Mouse (Mus musculus) ZHBTc4 (cell line): ENCODE data around the gene E430018J23Rik.

ENCODE experiments used
- DNase-seq: peaks from one replicate; pipeline ENCODE4 v3.0.0-alpha.2; 2011; ENCODE audit warnings: low read depth, low spot score

Gene E430018J23Rik

DNA sequence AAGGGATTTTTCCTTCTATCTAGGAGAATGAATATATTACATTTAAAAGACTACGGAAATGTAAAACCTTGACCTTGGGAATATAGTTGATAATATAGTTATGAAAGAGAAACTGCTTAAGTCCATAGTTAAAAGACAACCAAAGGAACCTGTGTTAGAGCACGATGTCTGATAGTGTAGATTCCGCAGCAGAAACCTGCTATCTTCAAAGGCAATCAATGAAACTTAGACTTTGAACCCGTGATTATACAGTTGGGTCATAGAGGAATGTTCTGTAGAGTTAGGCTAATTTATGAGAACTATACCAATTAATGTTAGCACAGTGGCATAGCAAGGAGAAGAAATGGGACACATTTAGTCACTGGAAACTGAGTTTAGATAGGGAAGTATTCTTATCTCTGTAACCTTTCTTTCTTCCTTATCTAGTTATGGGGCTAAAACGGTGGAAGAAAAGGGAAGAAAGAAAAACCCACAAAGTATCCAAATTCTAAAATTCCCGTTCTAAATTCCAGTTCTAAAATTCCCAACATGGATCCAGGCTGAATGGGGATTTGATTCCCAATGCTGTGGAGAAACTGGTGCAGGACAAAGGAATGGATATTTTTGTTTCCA is 15.0 kb downstream of the E430018J23Rik start:
- DNase-seq, result no peak

- DNase-seq, result peak; percentile 98
These were observed 17.9 kb downstream of the E430018J23Rik start, which contains the start of gene Zfp747 for GRCm38 (mm10) chr7:127375271-127376245. Zfp747 (minus strand) TSS chr7:127376050.

DNA sequence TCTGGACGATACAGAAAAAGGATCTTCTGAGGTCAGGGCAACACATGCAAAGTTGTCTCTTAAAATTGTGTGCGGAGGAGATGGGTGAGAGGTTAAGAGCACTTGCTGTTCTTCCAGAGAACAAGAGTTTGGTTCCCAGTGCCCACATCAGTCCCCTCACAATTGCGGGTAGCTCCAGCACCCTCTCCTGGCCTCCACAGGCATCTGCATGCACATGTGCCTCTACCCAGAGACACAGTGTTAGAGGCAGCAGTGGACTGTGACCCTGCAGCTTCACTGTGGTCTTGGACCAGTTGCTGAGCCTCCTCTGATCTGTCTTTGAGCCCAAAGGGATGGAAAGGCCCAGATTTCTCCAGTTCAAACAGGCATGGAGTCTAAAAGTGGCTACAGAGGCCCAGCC is 21.6 kb downstream of the E430018J23Rik start:
- DNase-seq, result peak; percentile 59

GRCm38 (mm10) chr7:127371213-127371612 is 22.2 kb downstream of the E430018J23Rik start:
- no peak for DNase-seq

- no peak for DNase-seq
These were observed 27.2 kb downstream of the E430018J23Rik start for GRCm38 (mm10) chr7:127366249-127366648.

GRCm38 (mm10) chr7:127364166-127364565 is 29.3 kb downstream of the E430018J23Rik start:
- DNase-seq, result no peak

GRCm38 (mm10) chr7:127363475-127363921 is 29.9 kb downstream of the E430018J23Rik start:
- DNase-seq, result peak; percentile 32

- peak; percentile 70 for DNase-seq
These were observed 31.0 kb downstream of the E430018J23Rik start for GRCm38 (mm10) chr7:127362418-127362817.

- no peak for DNase-seq
These were observed 32.0 kb downstream of the E430018J23Rik start for GRCm38 (mm10) chr7:127361449-127361848.

DNA sequence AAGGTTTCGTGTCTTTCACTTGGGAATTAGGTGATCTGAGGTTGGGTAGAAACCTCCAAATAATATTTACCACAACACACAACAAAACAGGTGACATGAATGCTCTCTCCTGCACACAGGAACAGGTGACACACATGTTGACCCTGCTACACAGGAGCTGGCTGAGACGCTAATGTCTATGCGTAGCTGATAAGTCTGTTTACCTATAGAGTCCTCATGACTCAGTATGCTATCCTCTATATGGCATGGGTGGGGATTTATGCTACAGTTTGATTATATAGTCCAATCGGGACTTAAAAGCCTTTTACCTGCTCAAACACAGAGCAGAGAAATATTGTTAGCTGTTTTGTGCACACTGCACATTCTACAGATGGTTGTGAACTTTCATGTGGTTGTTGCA is 33.2 kb downstream of the E430018J23Rik start:
- no peak for DNase-seq

DNA sequence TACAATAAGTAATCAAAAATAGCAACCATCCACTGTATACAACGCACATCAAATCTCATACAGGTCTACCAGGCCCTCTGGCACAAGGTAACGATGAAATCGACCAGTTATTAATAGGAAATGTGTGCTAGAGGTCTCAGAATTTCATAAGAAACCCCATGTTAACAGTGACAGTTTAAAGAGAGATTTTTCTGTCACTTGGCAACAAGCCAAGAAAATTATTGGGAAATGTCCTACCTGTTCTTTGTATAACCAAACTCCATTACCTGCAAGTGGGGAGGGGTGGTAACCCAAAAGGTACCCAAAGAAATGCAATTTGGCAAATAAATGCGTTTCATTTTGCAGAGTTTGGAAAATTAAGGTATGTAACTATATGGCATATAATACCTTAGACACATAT is 35.0 kb downstream of the E430018J23Rik start:
- no peak for DNase-seq

GRCm38 (mm10) chr7:127357871-127358270 is 35.6 kb downstream of the E430018J23Rik start:
- no peak for DNase-seq

DNA sequence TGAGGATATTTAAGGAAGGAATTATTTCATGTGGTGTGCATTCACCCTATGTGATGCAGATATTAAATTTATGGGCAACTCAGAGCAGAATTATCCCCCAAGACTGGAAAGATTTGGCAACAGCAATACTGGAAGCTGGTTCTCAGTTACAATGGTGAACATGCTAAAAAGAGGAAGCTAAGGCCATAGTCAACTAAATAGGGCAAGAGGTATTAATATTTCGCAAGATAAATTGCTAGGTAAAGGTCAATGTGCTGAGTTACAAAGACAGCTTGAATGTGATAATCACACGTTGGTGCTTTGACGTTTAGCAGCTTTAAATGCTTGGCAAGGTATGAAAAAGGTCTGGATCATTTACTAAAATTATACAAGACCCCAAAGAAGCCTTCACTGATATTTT is 37.6 kb downstream of the E430018J23Rik start:
- no peak for DNase-seq

DNA sequence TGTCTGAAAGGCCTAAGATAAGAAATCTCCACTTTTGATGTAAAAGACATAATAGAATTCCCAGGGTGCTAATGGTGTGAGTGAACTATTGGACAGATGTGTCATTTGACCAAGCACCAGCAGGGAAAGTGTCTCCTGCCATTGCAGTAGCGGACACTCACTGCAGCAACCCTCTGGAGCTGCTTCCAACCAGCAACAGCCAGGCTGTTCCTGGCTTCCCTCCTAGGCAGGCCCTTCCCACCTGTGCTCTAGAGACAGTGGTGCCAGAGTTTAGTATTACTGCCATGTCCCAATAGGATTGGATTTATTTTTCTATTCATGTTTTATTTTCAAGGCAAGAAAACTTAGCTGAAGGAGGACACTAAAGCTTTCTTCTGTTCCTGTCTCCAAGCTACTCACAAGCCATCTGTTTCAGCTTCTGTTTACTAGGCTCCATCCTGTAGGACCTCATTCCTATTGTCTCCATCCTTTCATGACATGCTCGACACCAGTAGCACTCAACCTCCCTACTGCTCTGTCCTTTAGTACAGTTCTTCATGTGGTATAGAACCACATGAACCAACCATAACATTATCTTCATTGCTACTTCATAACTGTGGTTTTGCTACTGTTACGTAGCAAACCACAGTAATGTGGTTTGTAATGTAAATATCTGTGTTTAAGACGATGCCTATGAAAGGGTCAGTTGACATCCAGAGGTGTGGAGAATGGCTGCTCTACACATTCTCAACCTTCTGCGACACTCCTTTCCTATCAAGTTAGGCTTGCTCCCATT is 42.0 kb downstream of the E430018J23Rik start:
- DNase-seq, result no peak

DNA sequence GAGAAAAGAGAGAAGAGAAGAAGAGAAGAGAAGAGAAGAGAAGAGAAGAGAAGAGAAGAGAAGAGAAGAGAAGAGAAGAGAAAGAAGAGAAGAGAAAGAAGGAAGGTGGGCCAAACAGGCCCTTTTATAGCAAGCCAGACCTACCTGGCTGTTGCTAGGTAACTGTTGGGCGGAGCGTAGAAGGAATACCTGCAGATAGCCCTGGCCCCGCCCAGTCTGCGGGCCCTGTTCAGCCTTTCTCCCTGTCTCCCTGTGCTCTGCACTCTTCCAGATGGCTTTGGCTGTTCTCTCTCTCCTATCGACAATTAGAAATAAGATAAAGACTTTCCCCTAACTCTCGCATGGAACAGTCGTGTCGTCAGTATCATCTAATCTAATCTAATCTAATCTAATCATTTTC is 46.8 kb downstream of the E430018J23Rik start:
- DNase-seq, result peak; percentile 75

- peak; percentile 96 for DNase-seq
These were observed 47.7 kb downstream of the E430018J23Rik start, which contains the start of gene Zfp768 for GRCm38 (mm10) chr7:127345512-127346325. Zfp768 (minus strand) TSS chr7:127345589.

DNA sequence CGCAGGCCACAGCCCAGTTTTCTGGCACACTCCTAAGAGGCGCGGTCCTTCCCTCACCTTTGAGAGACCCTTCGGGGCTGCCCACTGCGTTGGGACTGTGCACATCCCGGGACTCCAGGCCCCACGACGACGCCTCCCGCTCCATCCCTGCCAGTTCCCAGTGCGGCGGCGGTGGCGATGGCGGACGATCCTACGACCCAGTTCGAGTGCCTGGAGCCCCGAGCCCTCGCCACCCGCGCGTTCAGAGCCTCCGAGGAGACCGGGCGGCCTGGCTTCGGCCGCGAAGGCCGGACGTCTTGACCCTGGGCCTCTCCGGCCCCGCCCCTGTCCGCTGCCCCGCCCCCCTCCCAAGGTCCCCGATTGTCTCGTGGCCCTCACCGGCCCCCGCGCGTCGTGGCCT is 48.3 kb downstream of the E430018J23Rik start:
- DNase-seq, result peak; percentile 37

- no peak for DNase-seq
These were observed 49.1 kb downstream of the E430018J23Rik start for GRCm38 (mm10) chr7:127344371-127344770.

DNA sequence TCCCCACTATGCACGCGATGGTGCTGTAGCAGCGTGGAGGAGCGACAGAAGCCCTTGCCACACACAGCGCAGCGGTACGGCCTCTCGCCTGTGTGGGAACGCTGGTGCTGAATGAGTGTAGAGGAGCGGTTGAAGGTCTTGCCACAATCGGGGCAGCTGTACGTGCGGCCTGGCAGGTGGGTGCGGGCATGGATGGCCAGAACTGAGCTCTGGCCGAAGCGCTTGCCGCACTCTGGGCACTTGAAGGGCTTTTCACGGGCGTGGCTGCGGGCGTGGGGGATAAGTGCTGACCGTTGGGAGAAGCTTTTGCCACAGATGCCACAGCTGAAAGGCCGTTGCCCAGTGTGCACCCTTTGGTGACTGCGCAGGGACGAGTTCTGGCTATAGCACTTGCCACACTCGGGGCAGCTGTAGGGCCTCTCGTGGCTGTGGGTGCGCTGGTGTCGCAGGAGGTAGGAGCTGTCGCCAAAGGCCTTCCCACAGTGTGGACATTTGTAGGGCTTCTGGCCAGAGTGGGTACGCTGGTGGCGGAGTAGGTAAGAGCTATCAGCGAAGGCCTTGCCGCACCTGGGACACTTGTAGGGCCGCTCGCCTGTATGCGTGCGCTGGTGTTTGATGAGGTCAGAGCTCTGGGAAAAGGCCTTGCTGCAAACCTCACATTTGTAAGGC is 49.9 kb downstream of the E430018J23Rik start:
- DNase-seq, result peak; percentile 50

- no peak for DNase-seq
These were observed 50.5 kb downstream of the E430018J23Rik start for GRCm38 (mm10) chr7:127342888-127343287.
